Mouse (Mus musculus): Measurements from ENCODE around the gene Ralgds. TPM values are rescaled to one million over a fixed set of nuclear protein-coding genes. Genes with fewer than 3 reads are reported as not detected.
"Not testable (repeated sequence)": the region's sequence is repeated elsewhere in the genome, so short reads cannot be mapped to it uniquely, and the experiment has no call there.

Ralgds gene
- polyA plus RNA-seq, 1 experiment, result 133 TPM

DNA sequence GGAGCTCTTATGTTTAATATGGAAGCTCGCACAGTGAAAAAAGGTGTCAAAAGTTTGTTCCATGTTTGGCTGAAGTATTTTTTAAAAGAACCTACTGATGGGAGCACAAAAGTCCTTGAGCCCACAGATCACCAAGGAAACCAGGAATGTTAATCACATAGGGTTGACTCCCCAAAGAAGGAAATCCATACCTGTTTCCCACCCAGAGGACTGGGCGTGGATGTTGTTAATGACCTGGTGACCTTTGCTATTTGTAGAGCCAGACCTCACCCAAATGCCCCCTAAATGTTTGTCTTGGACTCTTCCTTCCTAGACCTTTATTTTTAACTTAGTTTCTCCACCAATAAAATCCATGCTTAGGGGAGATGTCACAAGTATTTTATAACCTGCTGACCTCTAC is 42.3 kb upstream of the Ralgds start:
- 99% methylated on average over 2 of the region's 2 CpGs for WGBS

GRCm38 (mm10) chr2:28472011-28472410 is 40.9 kb upstream of the Ralgds start:
- DNase-seq; H3K4me1 ChIP-seq (ENCODE audit: control insufficient read depth, insufficient read depth, low read length); H3K27ac ChIP-seq (ENCODE audit: insufficient read depth, low read length); H3K4me3 ChIP-seq (replicated peaks; ENCODE audit: insufficient read depth, low read depth, low read length); H3K27me3 ChIP-seq (ENCODE audit: control insufficient read depth, insufficient read depth, low read length): not testable (repeated sequence)
- WGBS, result 94% methylated on average over 8 of the region's 8 CpGs

More for the DNA sequence above, 42.3 kb upstream of the Ralgds start:
- no peak for DNase-seq
- peaks cover 3% of the 10 kb centered on the region for H3K4me1 ChIP-seq (ENCODE audit: control insufficient read depth, insufficient read depth, low read length)
- TF ChIP-seq CTCF (IDR thresholded peaks at IDR 0.05; ENCODE audit: borderline replicate concordance, insufficient read depth, low read depth, low read length) (no peak), POLR2A (IDR thresholded peaks at IDR 0.05; ENCODE audit: borderline replicate concordance, insufficient read depth, low read length) (no peak)
- H3K27me3 ChIP-seq (ENCODE audit: control insufficient read depth, insufficient read depth, low read length), result no peaks in the 10 kb centered on the region
- no peak overlapping the region for H3K27ac ChIP-seq (ENCODE audit: insufficient read depth, low read length)
- no peak overlapping the region for H3K4me3 ChIP-seq (replicated peaks; ENCODE audit: insufficient read depth, low read depth, low read length)

GRCm38 (mm10) chr2:28477993-28478392 is 34.9 kb upstream of the Ralgds start:
- WGBS, result 87% methylated on average over 5 of the region's 5 CpGs
- H3K27me3 ChIP-seq (ENCODE audit: control insufficient read depth, insufficient read depth, low read length); H3K27ac ChIP-seq (ENCODE audit: insufficient read depth, low read length); DNase-seq; H3K4me1 ChIP-seq (ENCODE audit: control insufficient read depth, insufficient read depth, low read length); H3K4me3 ChIP-seq (replicated peaks; ENCODE audit: insufficient read depth, low read depth, low read length): not testable (repeated sequence)

DNA sequence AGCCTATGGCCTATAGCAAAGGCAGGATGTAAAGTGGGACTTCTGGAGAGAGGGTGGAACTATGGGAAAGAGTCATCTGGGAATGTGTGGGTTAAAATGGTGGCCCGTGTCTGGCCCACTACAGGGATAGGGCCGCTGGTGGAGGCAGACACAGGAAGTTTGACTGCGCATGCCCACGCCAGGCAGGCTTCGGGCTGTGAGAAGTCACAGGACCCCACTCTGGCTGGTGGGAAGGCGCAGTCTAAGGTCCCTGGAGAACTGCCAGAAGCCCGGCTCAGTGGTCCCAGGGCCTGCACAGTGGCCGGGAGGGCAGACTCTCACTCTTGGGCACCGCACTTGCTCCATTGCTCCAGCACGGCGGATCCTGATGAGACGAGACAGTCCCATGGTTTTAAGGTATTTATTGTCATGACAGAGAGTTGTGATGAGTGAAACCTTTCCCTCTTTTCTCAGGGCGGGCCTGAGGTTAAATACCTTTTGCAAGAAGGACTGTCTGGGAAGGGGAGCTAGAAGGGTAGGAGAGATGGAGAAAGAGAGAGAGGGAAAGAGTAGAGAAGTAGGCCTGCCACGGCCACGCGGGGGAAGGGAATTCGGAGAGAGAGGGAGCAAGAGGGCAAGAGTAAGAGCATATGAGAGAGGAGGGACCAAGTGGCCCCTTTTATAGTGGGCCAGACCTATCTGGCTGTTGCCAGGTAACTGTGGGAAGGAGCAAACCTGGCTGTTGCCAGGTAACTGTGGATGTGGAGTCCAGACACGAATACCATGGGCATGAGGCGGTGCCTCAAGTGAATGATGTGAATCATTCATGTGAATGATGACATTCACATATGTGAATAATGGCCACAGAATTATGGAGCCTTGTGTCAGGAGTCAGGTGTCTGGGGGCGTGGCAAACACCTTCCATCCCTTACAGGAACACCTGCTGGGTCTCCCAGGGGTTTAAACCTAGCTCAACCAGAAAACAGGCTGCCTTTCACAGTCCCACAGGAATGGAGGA is 33.4 kb upstream of the Ralgds start:
- no peak for TF ChIP-seq CTCF (IDR thresholded peaks at IDR 0.05; ENCODE audit: borderline replicate concordance, insufficient read depth, low read depth, low read length)
- TF ChIP-seq POLR2A (IDR thresholded peaks at IDR 0.05; ENCODE audit: borderline replicate concordance, insufficient read depth, low read length), result no peak
- DNase-seq, result no peak
- no peaks in the 10 kb centered on the region for H3K27me3 ChIP-seq (ENCODE audit: control insufficient read depth, insufficient read depth, low read length)
- WGBS, result 73% methylated on average over 20 of the region's 20 CpGs
- H3K4me1 ChIP-seq (ENCODE audit: control insufficient read depth, insufficient read depth, low read length), result peaks cover 3% of the 10 kb centered on the region
- no peak overlapping the region for H3K27ac ChIP-seq (ENCODE audit: insufficient read depth, low read length)
- H3K4me3 ChIP-seq (replicated peaks; ENCODE audit: insufficient read depth, low read depth, low read length), result no peak overlapping the region

DNA sequence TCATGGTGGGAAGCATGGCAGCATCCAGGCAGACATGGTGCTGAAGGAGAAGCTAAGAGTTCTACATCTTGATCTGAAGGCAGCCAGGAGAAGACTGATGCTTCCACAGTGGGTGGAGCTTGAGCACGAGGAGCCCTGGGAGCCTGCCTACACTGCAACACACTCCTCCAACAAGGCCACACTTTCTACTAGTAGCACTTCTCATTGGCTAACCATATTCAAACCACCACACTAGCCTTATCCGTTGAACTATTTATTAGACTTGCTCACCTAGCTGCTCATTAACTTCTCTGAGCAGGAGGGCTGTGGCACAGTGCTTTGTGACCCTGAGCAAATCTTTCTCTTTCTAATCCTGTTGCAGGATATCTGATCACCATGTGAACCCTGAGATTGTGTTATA is 29.1 kb upstream of the Ralgds start:
- Histone ChIP-seq H3K27ac (ENCODE audit: insufficient read depth, low read length) (no peak overlapping the region), H3K4me1 (ENCODE audit: control insufficient read depth, insufficient read depth, low read length) (peaks cover 3% of the 10 kb centered on the region), H3K4me3 (replicated peaks; ENCODE audit: insufficient read depth, low read depth, low read length) (no peak overlapping the region), H3K27me3 (ENCODE audit: control insufficient read depth, insufficient read depth, low read length) (no peaks in the 10 kb centered on the region)
- WGBS, result 73% methylated on average over 2 of the region's 2 CpGs
- DNase-seq, result no peak
- TF ChIP-seq POLR2A (IDR thresholded peaks at IDR 0.05; ENCODE audit: borderline replicate concordance, insufficient read depth, low read length), result no peak

- Histone ChIP-seq H3K27me3 (ENCODE audit: control insufficient read depth, insufficient read depth, low read length) (no peaks in the 10 kb centered on the region), H3K4me1 (ENCODE audit: control insufficient read depth, insufficient read depth, low read length) (no peaks in the 10 kb centered on the region), H3K27ac (ENCODE audit: insufficient read depth, low read length) (no peak overlapping the region), H3K4me3 (replicated peaks; ENCODE audit: insufficient read depth, low read depth, low read length) (no peak overlapping the region)
- TF ChIP-seq POLR2A (IDR thresholded peaks at IDR 0.05; ENCODE audit: borderline replicate concordance, insufficient read depth, low read length) (no peak), CTCF (IDR thresholded peaks at IDR 0.05; ENCODE audit: borderline replicate concordance, insufficient read depth, low read depth, low read length) (no peak)
- WGBS, result 62% methylated on average over 2 of the region's 2 CpGs
- DNase-seq, result no peak
These were observed 18.4 kb upstream of the Ralgds start for GRCm38 (mm10) chr2:28494521-28494920.

- DNase-seq, result no peak
- 82% methylated on average over 14 of the region's 14 CpGs for WGBS
- H3K4me3 ChIP-seq (replicated peaks; ENCODE audit: insufficient read depth, low read depth, low read length), result no peak overlapping the region
- H3K27ac ChIP-seq (ENCODE audit: insufficient read depth, low read length), result no peak overlapping the region
- H3K27me3 ChIP-seq (ENCODE audit: control insufficient read depth, insufficient read depth, low read length), result no peaks in the 10 kb centered on the region
- TF ChIP-seq POLR2A (IDR thresholded peaks at IDR 0.05; ENCODE audit: borderline replicate concordance, insufficient read depth, low read length) (no peak), CTCF (IDR thresholded peaks at IDR 0.05; ENCODE audit: borderline replicate concordance, insufficient read depth, low read depth, low read length) (no peak)
- H3K4me1 ChIP-seq (ENCODE audit: control insufficient read depth, insufficient read depth, low read length), result no peaks in the 10 kb centered on the region
These were observed 17.6 kb upstream of the Ralgds start for GRCm38 (mm10) chr2:28495207-28495756.

- Histone ChIP-seq H3K4me3 (replicated peaks; ENCODE audit: insufficient read depth, low read depth, low read length) (no peak overlapping the region), H3K4me1 (ENCODE audit: control insufficient read depth, insufficient read depth, low read length) (no peaks in the 10 kb centered on the region), H3K27me3 (ENCODE audit: control insufficient read depth, insufficient read depth, low read length) (no peaks in the 10 kb centered on the region), H3K27ac (ENCODE audit: insufficient read depth, low read length) (no peak overlapping the region)
- WGBS, result 80% methylated on average over 16 of the region's 16 CpGs
- TF ChIP-seq CTCF (IDR thresholded peaks at IDR 0.05; ENCODE audit: borderline replicate concordance, insufficient read depth, low read depth, low read length) (no peak), POLR2A (IDR thresholded peaks at IDR 0.05; ENCODE audit: borderline replicate concordance, insufficient read depth, low read length) (no peak)
- no peak for DNase-seq
These were observed 16.9 kb upstream of the Ralgds start for GRCm38 (mm10) chr2:28495801-28496595.
